Mouse (Mus musculus): ENCODE results near the gene Ap1m2. TPM values are rescaled to one million over a fixed set of nuclear protein-coding genes. Genes with fewer than 3 reads are reported as not detected.

Gene Ap1m2
- polyA plus RNA-seq, 1 experiment from 2014 or later: 0.30 TPM

GRCm38 (mm10) chr9:21333523-21333922 lies 21.4 kb upstream of the Ap1m2 start:
- H3K27me3 ChIP-seq (ENCODE audit: control insufficient read depth, insufficient read depth, low read length): no peaks in the 10 kb centered on the region
- H3K9me3 ChIP-seq (ENCODE audit: control insufficient read depth, low read length): no peaks in the 10 kb centered on the region
- 95% methylated on average over 1 of the region's 1 CpGs for WGBS
- no peaks in the 10 kb centered on the region for H3K36me3 ChIP-seq (ENCODE audit: control insufficient read depth, insufficient read depth, low read length)
- no peak overlapping the region for H3K4me3 ChIP-seq (ENCODE audit: control insufficient read depth in 1 of 2, insufficient read depth in 1 of 2, low read depth in 1 of 2, low read length in 2 of 2)
- no peak overlapping the region for H3K27ac ChIP-seq (replicated peaks in 1 of 2; ENCODE audit: control insufficient read depth in 1 of 2, insufficient read depth in 1 of 2, low read depth in 2 of 2, low read length in 2 of 2)
- H3K4me2 ChIP-seq (ENCODE audit: low read length): no peak overlapping the region
- H3K4me1 ChIP-seq (ENCODE audit: control insufficient read depth in 2 of 2, insufficient read depth in 2 of 2, low read length in 2 of 2): peaks cover 35 to 42% of the 10 kb centered on the region in 2 experiments
- no peak for ATAC-seq (ENCODE audit: insufficient number of reproducible peaks, insufficient read depth, low FRiP score, low read depth)
- H3K9ac ChIP-seq (ENCODE audit: low read length): no peak overlapping the region

- H3K27me3 ChIP-seq (ENCODE audit: control insufficient read depth, insufficient read depth, low read length): no peaks in the 10 kb centered on the region
- H3K4me2 ChIP-seq (ENCODE audit: low read length): peak overlapping the region; percentile 16; the same call in 1 of the 2 replicates
- ATAC-seq (ENCODE audit: insufficient number of reproducible peaks, insufficient read depth, low FRiP score, low read depth): no peak
- no peaks in the 10 kb centered on the region for H3K9me3 ChIP-seq (ENCODE audit: control insufficient read depth, low read length)
- H3K4me3 ChIP-seq (ENCODE audit: control insufficient read depth in 1 of 2, insufficient read depth in 1 of 2, low read depth in 1 of 2, low read length in 2 of 2): no peak overlapping the region
- H3K4me1 ChIP-seq (ENCODE audit: control insufficient read depth in 2 of 2, insufficient read depth in 2 of 2, low read length in 2 of 2): peaks cover 33 to 38% of the 10 kb centered on the region in 2 experiments
- H3K27ac ChIP-seq (replicated peaks in 1 of 2; ENCODE audit: control insufficient read depth in 1 of 2, insufficient read depth in 1 of 2, low read depth in 2 of 2, low read length in 2 of 2): peak overlapping the region; percentile 19 to 31; a peak in 1 of 4 replicates
- peak overlapping the region; percentile 21; the same call in 1 of the 2 replicates for H3K9ac ChIP-seq (ENCODE audit: low read length)
- no peaks in the 10 kb centered on the region for H3K36me3 ChIP-seq (ENCODE audit: control insufficient read depth, insufficient read depth, low read length)
- 30% methylated on average over 9 of the region's 9 CpGs for WGBS
Measured at GRCm38 (mm10) chr9:21332161-21333061, 20.3 kb upstream of the Ap1m2 start.

- no peak for ATAC-seq (ENCODE audit: insufficient number of reproducible peaks, insufficient read depth, low FRiP score, low read depth)
- no peak overlapping the region for H3K9ac ChIP-seq (ENCODE audit: low read length)
- H3K4me1 ChIP-seq (ENCODE audit: control insufficient read depth in 2 of 2, insufficient read depth in 2 of 2, low read length in 2 of 2): peaks cover 33 to 37% of the 10 kb centered on the region in 2 experiments
Measured at GRCm38 (mm10) chr9:21331365-21332140, 19.4 kb upstream of the Ap1m2 start.

GRCm38 (mm10) chr9:21329699-21330289 lies 17.7 kb upstream of the Ap1m2 start:
- H3K36me3 ChIP-seq (ENCODE audit: control insufficient read depth, insufficient read depth, low read length): peaks cover 5% of the 10 kb centered on the region; the same call in 1 of the 2 replicates
- H3K4me2 ChIP-seq (ENCODE audit: low read length): no peak overlapping the region
- H3K9ac ChIP-seq (ENCODE audit: low read length): no peak overlapping the region
- ATAC-seq (ENCODE audit: insufficient number of reproducible peaks, insufficient read depth, low FRiP score, low read depth): no peak
- no peaks in the 10 kb centered on the region for H3K9me3 ChIP-seq (ENCODE audit: control insufficient read depth, low read length)
- no peaks in the 10 kb centered on the region for H3K27me3 ChIP-seq (ENCODE audit: control insufficient read depth, insufficient read depth, low read length)
- 86% methylated on average over 10 of the region's 10 CpGs for WGBS
- peaks cover 27 to 28% of the 10 kb centered on the region in 2 experiments for H3K4me1 ChIP-seq (ENCODE audit: control insufficient read depth in 2 of 2, insufficient read depth in 2 of 2, low read length in 2 of 2)
- peak overlapping the region; percentile 15 to 56 for H3K27ac ChIP-seq (replicated peaks in 1 of 2; ENCODE audit: control insufficient read depth in 1 of 2, insufficient read depth in 1 of 2, low read depth in 2 of 2, low read length in 2 of 2)
- no peak overlapping the region for H3K4me3 ChIP-seq (ENCODE audit: control insufficient read depth in 1 of 2, insufficient read depth in 1 of 2, low read depth in 1 of 2, low read length in 2 of 2)

More at GRCm38 (mm10) chr9:21331365-21332140, 19.4 kb upstream of the Ap1m2 start:
- WGBS: 73% methylated on average over 12 of the region's 12 CpGs
- Histone ChIP-seq H3K27ac (replicated peaks in 1 of 2; ENCODE audit: control insufficient read depth in 1 of 2, insufficient read depth in 1 of 2, low read depth in 2 of 2, low read length in 2 of 2) (no peak overlapping the region; a peak in 1 of 4 replicates), H3K27me3 (ENCODE audit: control insufficient read depth, insufficient read depth, low read length) (no peaks in the 10 kb centered on the region), H3K4me3 (ENCODE audit: control insufficient read depth in 1 of 2, insufficient read depth in 1 of 2, low read depth in 1 of 2, low read length in 2 of 2) (no peak overlapping the region), H3K4me2 (ENCODE audit: low read length) (no peak overlapping the region), H3K9me3 (ENCODE audit: control insufficient read depth, low read length) (no peaks in the 10 kb centered on the region), H3K36me3 (ENCODE audit: control insufficient read depth, insufficient read depth, low read length) (0 out of 2 replicates have a peak, but pooled peaks cover under 1% of the 10 kb centered on the region)

- Histone ChIP-seq H3K9me3 (ENCODE audit: control insufficient read depth, low read length) (no peaks in the 10 kb centered on the region), H3K9ac (ENCODE audit: low read length) (no peak overlapping the region), H3K27ac (replicated peaks in 1 of 2; ENCODE audit: control insufficient read depth in 1 of 2, insufficient read depth in 1 of 2, low read depth in 2 of 2, low read length in 2 of 2) (peak overlapping the region in 1 of 2 experiments; percentile 57; a peak in 2 of 4 replicates), H3K36me3 (ENCODE audit: control insufficient read depth, insufficient read depth, low read length) (peaks cover 7% of the 10 kb centered on the region; the same call in 1 of the 2 replicates), H3K27me3 (ENCODE audit: control insufficient read depth, insufficient read depth, low read length) (no peaks in the 10 kb centered on the region), H3K4me1 (ENCODE audit: control insufficient read depth in 2 of 2, insufficient read depth in 2 of 2, low read length in 2 of 2) (peaks cover 28 to 30% of the 10 kb centered on the region in 2 experiments), H3K4me2 (ENCODE audit: low read length) (no peak overlapping the region), H3K4me3 (ENCODE audit: control insufficient read depth in 1 of 2, insufficient read depth in 1 of 2, low read depth in 1 of 2, low read length in 2 of 2) (no peak overlapping the region)
- WGBS: 20% methylated on average over 4 of the region's 5 CpGs
- ATAC-seq (ENCODE audit: insufficient number of reproducible peaks, insufficient read depth, low FRiP score, low read depth): no peak
Measured at GRCm38 (mm10) chr9:21329041-21329440, 16.9 kb upstream of the Ap1m2 start.

- no peak for ATAC-seq (ENCODE audit: insufficient number of reproducible peaks, insufficient read depth, low FRiP score, low read depth)
- H3K27ac ChIP-seq (replicated peaks in 1 of 2; ENCODE audit: control insufficient read depth in 1 of 2, insufficient read depth in 1 of 2, low read depth in 2 of 2, low read length in 2 of 2): no peak overlapping the region; a peak in 1 of 4 replicates
Measured at GRCm38 (mm10) chr9:21328041-21328440, 15.9 kb upstream of the Ap1m2 start.

GRCm38 (mm10) chr9:21327569-21327968 lies 15.4 kb upstream of the Ap1m2 start:
- no peaks in the 10 kb centered on the region for H3K27me3 ChIP-seq (ENCODE audit: control insufficient read depth, insufficient read depth, low read length)
- 78% methylated on average over 3 of the region's 3 CpGs for WGBS
- H3K4me2 ChIP-seq (ENCODE audit: low read length): no peak overlapping the region
- H3K9ac ChIP-seq (ENCODE audit: low read length): no peak overlapping the region
- no peak overlapping the region for H3K4me3 ChIP-seq (ENCODE audit: control insufficient read depth in 1 of 2, insufficient read depth in 1 of 2, low read depth in 1 of 2, low read length in 2 of 2)
- H3K9me3 ChIP-seq (ENCODE audit: control insufficient read depth, low read length): no peaks in the 10 kb centered on the region
- ATAC-seq (ENCODE audit: insufficient number of reproducible peaks, insufficient read depth, low FRiP score, low read depth): no peak
- H3K4me1 ChIP-seq (ENCODE audit: control insufficient read depth in 2 of 2, insufficient read depth in 2 of 2, low read length in 2 of 2): peaks cover 21 to 26% of the 10 kb centered on the region in 2 experiments
- H3K27ac ChIP-seq (replicated peaks in 1 of 2; ENCODE audit: control insufficient read depth in 1 of 2, insufficient read depth in 1 of 2, low read depth in 2 of 2, low read length in 2 of 2): peak overlapping the region in 1 of 2 experiments; percentile 24; a peak in 1 of 4 replicates
- H3K36me3 ChIP-seq (ENCODE audit: control insufficient read depth, insufficient read depth, low read length): peaks cover 7% of the 10 kb centered on the region; the same call in 1 of the 2 replicates

More at GRCm38 (mm10) chr9:21328041-21328440, 15.9 kb upstream of the Ap1m2 start:
- Histone ChIP-seq H3K4me3 (ENCODE audit: control insufficient read depth in 1 of 2, insufficient read depth in 1 of 2, low read depth in 1 of 2, low read length in 2 of 2) (no peak overlapping the region), H3K4me2 (ENCODE audit: low read length) (no peak overlapping the region), H3K9me3 (ENCODE audit: control insufficient read depth, low read length) (no peaks in the 10 kb centered on the region), H3K4me1 (ENCODE audit: control insufficient read depth in 2 of 2, insufficient read depth in 2 of 2, low read length in 2 of 2) (peaks cover 23 to 30% of the 10 kb centered on the region in 2 experiments), H3K9ac (ENCODE audit: low read length) (no peak overlapping the region), H3K27me3 (ENCODE audit: control insufficient read depth, insufficient read depth, low read length) (no peaks in the 10 kb centered on the region), H3K36me3 (ENCODE audit: control insufficient read depth, insufficient read depth, low read length) (peaks cover 7% of the 10 kb centered on the region; the same call in 1 of the 2 replicates)
- 72% methylated on average over 3 of the region's 3 CpGs for WGBS

Measured in heart, embryonic 14.5 days (tissue).